ENCODE assay signal across 8 mouse cellular contexts in genomic region chr19:10690336-10690735, GRCm38 (mm10). TPM values are rescaled to one million over a fixed set of nuclear protein-coding genes. Genes with fewer than 3 reads are reported as not detected.
DNase-seq lines count a peak whose midpoint lies in the region; ATAC-seq and TF ChIP-seq lines count a peak whose summit lies in the region.

No protein-coding gene starts in this region.

- H3K9ac ChIP-seq in kidney, embryonic 16.5 days (replicated peaks; ENCODE audit: low read length), result no peak overlapping the region

- peak overlapping the region; percentile 95 for H3K27ac ChIP-seq in kidney, embryonic 16.5 days (ENCODE audit: low read length)

- CTCF ChIA-PET in Patski (lab: Charles Lee), result interaction anchor here (3.0 to 3.3 kb wide), 2 partner anchors 17 to 20 kb away, joined by 16 to 27 read pairs; no protein-coding TSS in a partner anchor

- peak; percentile 51 for ATAC-seq in Patski
- no peak for ATAC-seq in kidney, embryonic 16.5 days (ENCODE audit: low FRiP score, low TSS enrichment)

- H3ac ChIP-seq in myocyte (ENCODE audit: control insufficient read depth, insufficient read length), result no peak overlapping the region

- in situ Hi-C loops in Patski (cut with MboI; ENCODE audit: low pct_unique_long_range_greater_than_20kb), result no loop called here

- peaks cover 56% of the 10 kb centered on the region for H3K79me2 ChIP-seq in myocyte (ENCODE audit: control insufficient read depth, insufficient read depth)

- peak overlapping the region; percentile 72; the same call in 1 of the 2 replicates for H3K4me2 ChIP-seq in kidney, embryonic 16.5 days (replicated peaks; ENCODE audit: low read depth, low read length)
- H3K4me2 ChIP-seq in myocyte (ENCODE audit: low read depth), result peak overlapping the region; percentile 93

- 70% methylated on average over 3 of the region's 3 CpGs for WGBS in kidney, embryonic 16.5 days

- peaks cover 29% of the 10 kb centered on the region for H3K4me1 ChIP-seq in kidney, embryonic 16.5 days (ENCODE audit: insufficient read depth, low read length)

- POLR2A ChIA-PET in Patski (lab: Charles Lee), result interaction anchor here (1.5 kb wide), 1 partner anchor 18 kb away, joined by 6 read pairs; no protein-coding TSS in a partner anchor

- DNase-seq in 416B (ENCODE audit: low read depth), result peak; percentile 66
- peak; percentile 96 for DNase-seq in Patski (ENCODE audit: low read depth, low spot score)
- DNase-seq in heart, adult 9 months (ENCODE audit: low spot score in 2 of 2), result peak; percentile 61 to 65
- DNase-seq in urinary bladder, postnatal 14 days (ENCODE audit: low spot score), result no peak
- DNase-seq in spleen, adult 18-20 months, result no peak
- DNase-seq in embryo, embryonic 10 days (ENCODE audit: low spot score), result no peak

- no peaks in the 10 kb centered on the region for H3K36me3 ChIP-seq in kidney, embryonic 16.5 days (ENCODE audit: insufficient read depth, low read length)
- H3K36me3 ChIP-seq in myocyte (ENCODE audit: control insufficient read depth, insufficient read depth), result no peaks in the 10 kb centered on the region

- no peak for TF ChIP-seq CTCF in Patski (IDR thresholded peaks at IDR 0.05)

- H3K9me3 ChIP-seq in kidney, embryonic 16.5 days (ENCODE audit: low read length), result no peaks in the 10 kb centered on the region

- TF ChIP-seq POLR2A in myocyte (IDR thresholded peaks at IDR 0.05; ENCODE audit: insufficient read length, low read depth), result no peak

- H3K27me3 ChIP-seq in Patski (no peaks in the 10 kb centered on the region), myocyte (ENCODE audit: control insufficient read depth, insufficient read depth, insufficient read length) (no peaks in the 10 kb centered on the region)
- H3K27me3 ChIP-seq in kidney, embryonic 16.5 days (ENCODE audit: insufficient read depth, low read length), result no peaks in the 10 kb centered on the region

- no peak overlapping the region for H3K4me3 ChIP-seq in kidney, embryonic 16.5 days (ENCODE audit: low read length)
- peak overlapping the region; percentile 62 for H3K4me3 ChIP-seq in myocyte

TF ChIP-seq in myocyte, 11 proteins besides CTCF, POLR2A, EP300 and RAD21:
- TF ChIP-seq TCF3 (IDR thresholded peaks at IDR 0.05; ENCODE audit: insufficient read length, low read depth), result no peak
- no peak for TF ChIP-seq E2F4 (IDR thresholded peaks at IDR 0.05; ENCODE audit: insufficient read depth)
- peak; percentile 64 for TF ChIP-seq MAX (IDR thresholded peaks at IDR 0.05; ENCODE audit: low read depth)

RNA-seq across cellular contexts. Expression of gene Vps37c, which starts 1.8 kb away (rescaled TPM):
- polyA plus RNA-seq in Patski (2021), result 52.9 TPM
- polyA plus RNA-seq in kidney, embryonic 16.5 days (2015; fragmentation: Nextera tagmentation; extraction: Ambion mirVana), result 36.2 and 37.6 TPM in 2 replicates
- polyA plus RNA-seq in myocyte (2012; fragmentation: generic; extraction: Trizol), result 30.2 TPM

RNA-seq across cellular contexts. Expression of gene Pga5, which starts 12.5 kb away (rescaled TPM):
- polyA plus RNA-seq in Patski (2021) (0.06 TPM), myocyte (2012; fragmentation: generic; extraction: Trizol) (0.04 TPM)
- not detected in 2 replicates for polyA plus RNA-seq in kidney, embryonic 16.5 days (2015; fragmentation: Nextera tagmentation; extraction: Ambion mirVana)

RNA-seq across cellular contexts. Expression of gene Cd5, which starts 48.5 kb away (rescaled TPM):
- polyA plus RNA-seq in Patski (2021) (not detected), myocyte (2012; fragmentation: generic; extraction: Trizol) (not detected)
- 0.19 and 0.31 TPM in 2 replicates for polyA plus RNA-seq in kidney, embryonic 16.5 days (2015; fragmentation: Nextera tagmentation; extraction: Ambion mirVana)

RNA-seq across cellular contexts. Expression of gene Vwce, which starts 56.3 kb away (rescaled TPM):
- 0.06 TPM for polyA plus RNA-seq in Patski (2021)
- polyA plus RNA-seq in kidney, embryonic 16.5 days (2015; fragmentation: Nextera tagmentation; extraction: Ambion mirVana), result 2.9 and 3.9 TPM in 2 replicates
- polyA plus RNA-seq in myocyte (2012; fragmentation: generic; extraction: Trizol), result 0.05 TPM

Comparison
In these comparisons a context has a peak if more than half of its experiments do, and no peak if none do; other contexts are left out.
1. DNase-seq: peak in 416B (single experiment), Patski (single experiment) and heart, adult 9 months (2 of 2); none in urinary bladder, postnatal 14 days (single experiment), spleen, adult 18-20 months (0 of 2) and embryo, embryonic 10 days (single experiment).